Mouse (Mus musculus): ENCODE results near the gene Ttll6.

Gene Ttll6

GRCm38 (mm10) chr11:96164769-96165168, 31.2 kb downstream of the Ttll6 start:
- in situ Hi-C loops (cut with MboI, MseI), result no loop called here

GRCm38 (mm10) chr11:96168125-96168524, 34.5 kb downstream of the Ttll6 start:
- in situ Hi-C loops (cut with MboI, MseI), result no loop called here

GRCm38 (mm10) chr11:96169016-96169415, 35.4 kb downstream of the Ttll6 start:
- in situ Hi-C loops (cut with MboI, MseI), result no loop called here

GRCm38 (mm10) chr11:96170711-96171379, 37.3 kb downstream of the Ttll6 start:
- in situ Hi-C loops (cut with MboI, MseI), result no loop called here

GRCm38 (mm10) chr11:96171601-96172000, 38.0 kb downstream of the Ttll6 start:
- in situ Hi-C loops (cut with MboI, MseI), result no loop called here

GRCm38 (mm10) chr11:96172511-96173287, 39.1 kb downstream of the Ttll6 start:
- in situ Hi-C loops (cut with MboI, MseI), result no loop called here

- in situ Hi-C loops (cut with MboI, MseI), result no loop called here
These were observed 39.8 kb downstream of the Ttll6 start for GRCm38 (mm10) chr11:96173288-96173840.

- in situ Hi-C loops (cut with MboI, MseI), result no loop called here
These were observed 41.3 kb downstream of the Ttll6 start for GRCm38 (mm10) chr11:96174881-96175280.

GRCm38 (mm10) chr11:96175511-96175910, 41.9 kb downstream of the Ttll6 start:
- in situ Hi-C loops (cut with MboI, MseI), result no loop called here

- in situ Hi-C loops (cut with MboI, MseI), result no loop called here
These were observed 42.5 kb downstream of the Ttll6 start for GRCm38 (mm10) chr11:96175951-96176530.

GRCm38 (mm10) chr11:96176841-96177240, 43.3 kb downstream of the Ttll6 start:
- in situ Hi-C loops (cut with MboI, MseI), result no loop called here

GRCm38 (mm10) chr11:96177546-96178174, 44.1 kb downstream of the Ttll6 start:
- in situ Hi-C loops (cut with MboI, MseI), result no loop called here

GRCm38 (mm10) chr11:96178356-96178755, 44.8 kb downstream of the Ttll6 start:
- in situ Hi-C loops (cut with MboI, MseI), result no loop called here

GRCm38 (mm10) chr11:96178911-96179503, 45.4 kb downstream of the Ttll6 start:
- in situ Hi-C loops (cut with MboI, MseI), result no loop called here

- in situ Hi-C loops (cut with MboI, MseI), result no loop called here
These were observed 47.5 kb downstream of the Ttll6 start for GRCm38 (mm10) chr11:96181061-96181460.

GRCm38 (mm10) chr11:96184233-96184632, 50.6 kb downstream of the Ttll6 start:
- in situ Hi-C loops (cut with MboI, MseI), result no loop called here

GRCm38 (mm10) chr11:96187321-96187720, 53.7 kb downstream of the Ttll6 start:
- in situ Hi-C loops (cut with MboI, MseI), result no loop called here

GRCm38 (mm10) chr11:96189810-96190522, 56.4 kb downstream of the Ttll6 start:
- in situ Hi-C loops (cut with MboI, MseI), result no loop called here

GRCm38 (mm10) chr11:96191132-96191531, 57.5 kb downstream of the Ttll6 start:
- in situ Hi-C loops (cut with MboI, MseI), result no loop called here

- in situ Hi-C loops (cut with MboI, MseI), result no loop called here
These were observed 60.2 kb downstream of the Ttll6 start, which contains the start of gene Hoxb13 for GRCm38 (mm10) chr11:96193521-96194400. TSS of gene Hoxb13 (plus strand) at chr11:96194316.
